Mouse (Mus musculus) gastrocnemius, adult 18-20 months (tissue): ENCODE measurements around the gene Cep44. TPM values are rescaled to one million over a fixed set of nuclear protein-coding genes. Genes with fewer than 3 reads are reported as not detected.

ENCODE experiments used
- DNase-seq: peaks from one replicate; pipeline ENCODE4 v3.0.0; 2021; ENCODE audit warnings: low spot score
- long read RNA-seq, 2 experiments: library from polyadenylated mRNA; stranded (forward); transcript quantifications; one replicate each; pipeline ENCODE4 v2.0.0; 2021
- total RNA-seq, 2 experiments: library from RNA; stranded (reverse); gene quantifications; 2 replicates each; pipeline ENCODE4 v1.2.3; 2021

Gene Cep44
- total RNA-seq: 1 to 10 TPM; 7.9 to 9.5 TPM
- long read RNA-seq, experiment 1, partial matches to known transcripts: 1 of 8 reads
- long read RNA-seq, experiment 1, other reads (novel, unspliced or antisense): 6 of 8 reads
- long read RNA-seq, experiment 2, partial matches to known transcripts: 1 of 11 reads
- long read RNA-seq, experiment 2, other reads (novel, unspliced or antisense): 6 of 11 reads

DNA sequence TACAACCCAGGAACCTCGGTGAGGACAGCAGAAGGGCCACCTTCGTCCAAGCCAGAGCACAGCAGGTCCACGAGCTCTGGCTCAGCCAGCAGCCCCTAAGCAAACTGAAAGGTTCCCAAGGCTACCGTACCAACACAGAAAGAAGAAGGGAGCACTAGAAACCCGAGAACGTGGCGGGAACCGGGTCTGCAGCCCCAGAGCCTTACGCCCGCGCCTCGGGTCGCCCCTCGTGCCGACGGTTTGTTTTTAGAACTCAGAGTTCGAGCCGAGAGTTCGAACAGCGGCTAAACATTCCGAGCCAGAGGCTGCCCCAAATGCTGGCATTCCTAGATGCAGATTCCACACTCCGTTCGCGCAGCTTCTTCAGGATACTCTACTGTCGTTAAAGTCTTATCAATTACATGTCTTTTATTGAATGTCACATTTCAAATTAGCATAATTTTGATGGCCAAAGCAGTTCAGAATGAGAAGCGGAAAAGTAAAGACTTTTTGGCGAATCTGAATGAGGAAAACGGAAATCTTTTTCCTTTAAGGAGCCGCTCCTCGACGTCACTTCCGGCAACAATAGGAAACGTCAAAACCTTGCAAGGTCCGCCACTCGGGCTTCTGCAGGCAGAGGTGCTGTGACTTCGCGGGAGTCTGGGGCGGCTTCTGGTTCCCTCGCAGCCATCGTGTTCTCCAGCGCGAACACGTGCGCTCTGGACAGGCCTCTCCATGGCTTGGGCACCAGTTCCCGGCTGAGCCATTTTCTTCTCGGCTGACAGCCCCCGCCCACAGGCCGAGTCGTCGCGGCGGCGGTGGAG lies at the start of gene Cep44, which contains the start of gene Fbxo8:
Gene Cep44, minus strand, starts transcription at position 490 of the 803 bp plus-strand sequence.
Gene Fbxo8, plus strand, starts transcription at position 533 of the 803 bp plus-strand sequence.
- peak; percentile 78 for DNase-seq

DNA sequence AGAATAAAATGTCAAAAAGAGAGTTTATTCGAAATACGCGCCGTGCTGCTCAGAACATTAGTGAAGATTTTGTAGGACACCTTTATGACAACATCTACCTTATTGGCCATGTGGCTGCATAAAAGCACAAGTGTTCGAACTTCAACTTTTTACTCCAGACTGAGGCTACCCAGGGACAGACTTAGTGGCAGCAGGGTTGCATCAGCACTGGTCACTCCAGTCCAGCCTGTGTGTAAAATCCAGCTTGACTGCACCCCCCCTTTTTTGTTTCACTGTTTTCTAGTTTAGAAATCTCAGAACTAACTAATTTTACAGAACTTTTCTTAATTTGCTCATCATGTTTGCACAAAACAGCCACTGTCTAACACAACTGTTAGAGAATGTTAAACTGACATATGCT lies 40.7 kb upstream of the Cep44 start:
- no peak for DNase-seq

DNA sequence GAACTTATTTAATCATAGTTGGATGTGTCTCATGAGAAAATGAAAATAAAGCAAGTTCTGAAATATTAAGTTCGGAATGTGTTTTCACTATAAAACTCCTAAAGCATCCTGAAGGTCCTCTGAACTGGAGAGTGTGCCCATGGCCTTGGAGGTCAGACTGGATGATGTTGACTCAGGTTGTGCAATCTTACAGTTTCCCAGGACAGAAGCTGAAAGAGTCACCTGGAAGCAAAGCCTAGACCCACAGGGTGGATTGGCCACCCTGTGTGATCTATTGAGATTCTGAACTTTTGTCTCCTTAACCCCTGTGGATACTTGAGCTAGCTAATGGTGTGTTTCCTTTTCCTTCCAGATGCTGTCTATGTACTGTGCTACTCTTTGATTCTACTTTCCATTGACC lies 40.2 kb upstream of the Cep44 start:
- DNase-seq: no peak

DNA sequence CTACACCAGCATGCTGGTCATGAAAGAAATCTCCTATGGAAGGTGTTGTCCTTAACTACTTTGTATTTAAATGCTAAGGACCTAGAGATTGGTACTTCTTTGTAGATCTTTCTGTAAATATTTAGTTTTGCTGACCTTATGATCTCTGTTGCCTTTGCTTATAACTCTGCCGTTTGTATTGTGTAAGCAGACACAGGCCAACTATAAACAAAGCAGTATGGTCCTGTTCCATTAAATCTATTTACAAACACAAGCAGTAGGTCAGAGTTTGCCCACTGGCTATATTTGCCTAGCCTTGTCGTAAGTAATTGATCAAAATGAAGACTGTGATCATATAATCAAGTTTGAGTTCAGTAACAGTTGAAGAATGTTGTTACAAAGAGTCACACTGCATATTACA lies 38.2 kb upstream of the Cep44 start:
- DNase-seq: no peak

DNA sequence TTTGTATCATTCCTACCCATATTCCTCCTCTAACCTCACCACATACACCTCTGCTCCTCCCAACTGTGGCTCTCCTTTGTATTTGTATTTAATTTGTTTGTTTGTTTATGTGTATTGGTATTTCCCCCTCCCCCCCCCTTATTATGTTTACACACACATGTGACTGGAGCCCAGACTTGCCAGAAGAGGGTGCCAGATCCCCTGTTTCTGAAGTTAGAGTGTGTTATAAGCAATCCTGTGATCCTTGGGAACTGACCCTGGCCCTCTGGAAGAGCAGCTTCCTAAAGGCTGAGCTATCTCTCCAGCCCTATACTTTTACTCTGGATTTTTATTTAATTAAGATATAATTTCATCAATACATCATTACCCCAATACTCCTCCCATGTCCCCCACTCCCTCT lies 32.0 kb upstream of the Cep44 start:
- DNase-seq: no peak

DNA sequence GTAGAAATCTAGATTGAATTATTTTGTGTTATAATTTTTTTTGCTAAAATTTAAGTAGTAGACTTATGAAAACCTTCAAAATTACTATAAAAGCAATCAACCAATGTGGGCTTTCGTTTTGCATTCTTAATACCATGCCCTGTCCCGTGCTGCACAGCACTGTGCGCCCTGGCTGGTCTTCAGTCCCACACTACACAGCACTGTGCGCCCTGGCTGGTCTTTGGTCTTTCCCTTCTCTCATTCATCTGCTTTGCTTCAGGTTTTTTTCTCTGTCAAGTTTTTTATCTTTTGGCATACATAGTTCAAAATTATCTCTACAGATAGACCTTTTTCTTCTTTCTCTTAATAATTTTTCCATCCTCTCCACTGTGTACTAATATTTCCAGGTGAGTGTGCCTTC lies 30.1 kb upstream of the Cep44 start:
- DNase-seq: no peak

DNA sequence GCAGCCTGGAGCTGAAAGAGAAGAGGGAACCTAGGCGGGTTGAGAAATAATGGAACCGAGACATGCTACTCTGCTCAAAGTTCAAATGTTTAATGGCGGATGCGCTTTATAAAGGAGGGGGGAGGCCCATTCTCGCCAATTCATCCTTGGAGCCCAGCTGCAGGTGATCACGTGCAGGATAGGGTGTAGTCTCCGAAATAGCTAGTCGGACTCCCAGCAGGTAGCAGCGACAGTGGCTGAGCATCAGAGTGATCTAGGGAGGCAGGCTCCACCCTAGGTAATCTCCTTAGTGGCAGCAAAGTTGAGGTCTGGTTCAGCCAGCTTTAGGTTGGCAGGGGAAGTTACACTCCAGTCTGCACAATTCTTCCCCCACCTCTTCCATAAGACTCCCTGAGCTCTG lies 16.0 kb upstream of the Cep44 start:
- no peak for DNase-seq

DNA sequence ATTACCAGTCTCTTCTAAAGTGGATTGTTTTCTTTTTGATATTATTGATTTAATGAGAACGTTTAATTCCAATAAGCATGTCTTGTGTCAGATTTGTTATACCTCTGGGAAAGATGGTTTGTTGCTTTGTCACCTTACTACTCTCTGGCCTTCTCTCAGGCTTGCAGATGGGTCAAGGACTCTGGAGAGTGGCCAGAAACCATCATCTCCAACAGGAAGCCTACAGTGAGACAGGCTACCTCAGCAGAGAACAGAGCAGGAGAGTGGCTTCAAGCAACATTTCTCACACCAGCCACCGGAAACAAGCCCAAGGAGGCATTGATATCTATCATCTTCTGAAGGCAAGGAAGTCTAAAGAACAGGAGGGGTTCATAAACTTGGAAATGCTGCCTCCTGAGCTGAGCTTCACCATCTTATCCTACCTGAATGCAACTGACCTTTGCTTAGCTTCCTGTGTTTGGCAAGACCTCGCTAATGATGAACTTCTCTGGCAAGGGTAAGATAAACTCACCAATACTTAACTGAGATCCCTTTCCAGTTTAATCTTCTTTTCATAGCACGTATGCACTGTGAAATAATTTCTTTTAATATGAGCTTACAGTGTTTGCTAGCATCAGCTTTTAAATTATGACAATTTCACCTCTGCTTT lies 13.7 kb upstream of the Cep44 start:
- DNase-seq: no peak

DNA sequence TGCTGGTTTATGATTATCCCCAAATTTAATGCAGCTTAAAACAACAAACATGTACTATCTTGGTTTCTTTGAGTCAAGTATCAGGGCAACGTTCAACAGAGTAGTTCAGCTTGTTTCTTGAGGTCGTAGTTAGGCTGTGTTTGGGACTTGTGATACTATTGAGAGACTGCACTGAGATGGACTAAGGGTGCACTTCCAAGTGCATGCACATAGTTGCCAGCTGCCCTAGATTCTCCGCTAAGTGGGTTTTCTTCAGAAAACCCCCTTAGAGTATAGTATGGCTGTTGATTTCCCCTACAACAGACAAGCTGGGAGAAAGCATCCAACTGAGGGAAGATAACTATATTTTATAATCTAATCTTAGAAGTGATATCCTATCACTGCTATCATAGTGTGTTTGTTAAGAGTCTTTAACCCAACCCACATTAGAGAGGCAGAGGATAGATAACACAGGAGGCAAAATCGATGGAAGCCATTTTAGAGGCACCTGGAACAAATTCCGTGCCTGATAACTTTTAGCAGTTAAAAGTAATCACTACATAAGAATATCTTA lies 1.8 kb upstream of the Cep44 start:
- no peak for DNase-seq

DNA sequence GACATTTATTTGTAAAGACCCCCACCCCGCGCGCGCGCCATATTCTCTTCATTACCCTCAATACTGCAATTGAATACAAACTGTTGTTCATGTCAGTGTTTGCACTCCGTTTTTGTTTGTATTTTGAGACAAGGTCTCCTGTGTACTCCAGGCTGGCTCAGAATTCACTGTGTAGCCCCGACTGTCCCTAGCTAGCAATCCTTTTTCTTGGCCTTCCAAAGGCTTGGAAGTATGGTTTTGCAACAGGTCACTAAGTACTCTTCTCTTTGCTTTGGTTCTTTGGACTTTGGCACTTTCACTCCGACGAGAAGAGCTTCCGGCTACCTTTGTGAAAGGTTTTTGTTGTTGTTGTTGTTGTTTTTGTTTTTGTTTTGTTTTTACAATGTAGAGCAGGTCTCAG lies 1.2 kb upstream of the Cep44 start:
- no peak for DNase-seq

DNA sequence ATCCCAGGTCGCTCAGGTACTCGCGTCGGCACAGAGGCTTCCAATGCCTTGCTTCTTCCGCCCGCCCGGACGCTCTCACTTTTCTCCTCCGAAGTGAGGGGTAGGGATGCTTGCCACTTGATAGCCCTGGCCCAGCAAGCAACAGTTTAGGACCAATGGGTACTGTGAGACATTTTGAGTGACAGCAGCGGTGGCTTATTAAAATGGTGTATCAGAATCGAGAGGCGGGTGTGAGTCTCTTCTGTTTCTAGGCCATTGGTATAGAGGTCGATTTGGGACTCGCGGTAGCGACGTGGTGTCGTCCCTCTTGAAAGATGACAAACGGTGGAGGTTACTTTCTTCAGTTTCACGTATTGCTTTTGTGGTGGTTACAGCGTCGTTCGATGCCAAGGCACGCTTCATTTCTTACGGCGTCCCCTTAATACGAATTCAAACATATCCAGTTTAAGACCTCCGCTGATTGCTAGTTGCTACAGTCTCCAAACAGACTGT lies 560 bp upstream of the Cep44 start:
- DNase-seq: peak; percentile 95

DNA sequence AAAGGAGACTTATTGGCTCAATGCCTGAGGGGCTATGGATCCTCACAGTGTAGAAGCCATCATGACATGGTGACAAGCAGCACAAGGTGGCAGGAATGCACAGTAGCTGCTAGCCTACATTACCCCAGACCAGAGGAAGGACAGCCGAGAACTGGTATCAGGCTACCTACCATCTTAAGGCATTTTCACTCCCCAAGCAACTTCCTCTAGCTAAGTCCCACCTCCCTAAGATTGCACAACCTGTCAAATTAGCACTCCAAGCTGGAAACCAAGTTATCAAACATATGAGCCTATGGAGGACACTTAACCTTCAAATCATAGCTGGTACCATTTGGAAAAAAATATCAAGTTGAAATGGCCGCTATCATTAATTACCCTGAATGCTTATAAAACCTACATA lies 3.0 kb downstream of the Cep44 start:
- DNase-seq: no peak

DNA sequence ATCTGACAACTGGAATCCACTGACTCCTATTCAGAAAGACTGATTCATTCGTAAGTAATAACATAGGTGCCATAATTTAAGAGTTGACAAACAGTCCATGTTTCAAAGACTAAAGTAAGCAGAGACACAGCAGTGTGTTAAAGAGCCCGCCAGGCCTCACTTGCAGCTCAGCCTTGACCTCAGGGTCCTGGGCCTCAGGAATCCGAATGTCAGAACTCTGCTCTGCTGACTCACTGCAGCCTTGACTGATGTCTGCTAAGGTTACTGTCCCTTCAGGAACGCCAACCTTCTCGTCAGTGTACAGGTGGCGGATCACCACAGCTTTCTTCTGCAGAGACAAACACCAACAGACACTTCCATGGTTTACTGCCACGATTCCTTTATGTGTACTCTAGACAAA lies 10.1 kb downstream of the Cep44 start:
- DNase-seq: no peak

DNA sequence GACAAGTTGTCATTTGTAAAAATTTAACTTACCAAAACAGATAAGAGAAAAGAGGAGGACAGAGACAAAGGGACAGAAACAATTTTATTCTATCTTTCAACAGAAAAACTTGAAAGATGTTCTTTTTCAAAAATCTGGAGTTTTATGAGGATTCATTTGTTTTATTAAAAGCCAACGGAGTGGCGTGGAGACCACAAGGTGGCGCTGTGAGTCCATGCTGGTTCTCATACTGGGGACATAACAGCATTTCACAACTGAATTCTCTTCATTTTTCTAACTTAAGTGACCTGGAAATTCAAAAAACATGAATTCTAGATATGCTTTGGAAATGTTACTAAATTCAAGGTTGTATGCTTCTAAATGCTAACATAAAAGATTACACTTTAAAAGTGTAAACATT lies 20.5 kb downstream of the Cep44 start:
- DNase-seq: peak; percentile 41

DNA sequence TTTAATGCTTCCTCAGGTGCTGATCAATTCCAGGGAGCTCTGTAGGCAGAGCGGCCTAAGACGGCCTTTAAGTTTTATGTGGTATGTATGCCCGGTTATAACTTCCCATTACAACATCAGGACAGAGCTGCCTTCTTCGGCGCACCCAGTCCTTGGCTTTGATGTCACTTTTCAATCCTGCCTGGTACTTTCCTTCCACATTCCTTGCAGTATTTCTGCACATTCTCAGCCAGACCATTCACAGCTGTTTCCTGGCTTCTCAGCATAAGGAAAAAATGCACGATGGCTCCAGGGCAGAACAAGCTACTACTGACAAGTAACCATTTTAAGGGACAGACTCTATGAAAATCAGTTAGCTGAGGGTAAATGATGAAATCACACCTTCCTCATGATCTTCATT lies 22.0 kb downstream of the Cep44 start:
- DNase-seq: no peak

DNA sequence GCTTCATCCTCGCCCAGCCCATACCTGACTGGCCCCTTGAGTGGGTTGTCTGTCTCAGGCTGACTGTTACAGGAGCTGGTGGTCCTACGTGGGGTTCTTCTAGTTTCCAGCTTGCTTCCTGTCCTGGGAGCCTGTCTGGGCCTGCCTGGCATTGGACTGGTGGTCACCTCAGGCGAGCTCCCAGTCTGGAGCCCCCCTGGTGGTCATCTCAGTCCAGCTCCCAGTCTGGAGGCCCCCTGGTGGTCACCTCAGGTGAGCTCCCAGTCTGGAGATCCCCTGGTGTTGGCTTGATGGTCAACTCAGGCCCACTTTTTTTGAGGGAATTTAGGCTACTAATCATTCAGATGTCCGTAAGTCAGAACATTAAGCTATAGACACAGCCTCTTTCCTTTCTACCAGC lies 29.8 kb downstream of the Cep44 start:
- DNase-seq: no peak

DNA sequence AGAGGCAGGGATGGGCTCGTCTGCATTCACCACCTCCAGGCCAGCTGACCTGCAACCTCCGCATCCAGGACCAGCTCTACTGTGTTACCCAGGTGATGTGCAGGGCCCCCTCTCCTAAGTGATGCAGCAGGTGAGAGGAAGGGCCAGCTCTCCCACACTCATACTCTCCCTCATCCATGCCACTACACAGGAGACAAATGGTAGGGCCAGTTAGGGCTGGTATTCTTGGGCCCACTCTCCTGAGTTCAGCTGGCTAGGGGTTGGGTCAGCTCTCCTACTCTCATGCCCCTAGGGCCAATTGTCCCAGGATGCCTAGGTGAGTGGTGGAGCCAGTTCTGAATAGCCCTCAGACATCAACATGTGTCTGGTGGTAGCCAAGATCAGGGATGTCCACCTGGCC lies 30.6 kb downstream of the Cep44 start:
- DNase-seq: no peak

DNA sequence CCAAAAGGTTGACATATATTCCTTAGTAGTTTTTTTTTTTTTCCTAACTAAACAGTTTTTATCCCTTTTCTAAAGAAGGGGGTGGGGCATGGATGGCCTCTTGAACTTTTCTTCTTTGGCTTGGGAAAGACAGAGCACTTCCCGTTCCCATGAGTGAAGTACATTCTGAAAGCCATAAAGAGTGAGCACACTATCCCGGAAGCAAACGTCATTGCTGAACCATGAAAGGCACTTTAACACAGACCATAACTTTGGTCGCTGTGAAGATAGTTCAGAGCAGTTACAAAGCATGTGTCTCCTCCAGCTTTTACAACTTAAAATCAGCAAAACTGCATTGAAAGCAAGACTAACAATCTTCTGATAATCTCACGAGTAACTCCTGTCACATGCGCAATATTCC lies 32.0 kb downstream of the Cep44 start:
- no peak for DNase-seq

DNA sequence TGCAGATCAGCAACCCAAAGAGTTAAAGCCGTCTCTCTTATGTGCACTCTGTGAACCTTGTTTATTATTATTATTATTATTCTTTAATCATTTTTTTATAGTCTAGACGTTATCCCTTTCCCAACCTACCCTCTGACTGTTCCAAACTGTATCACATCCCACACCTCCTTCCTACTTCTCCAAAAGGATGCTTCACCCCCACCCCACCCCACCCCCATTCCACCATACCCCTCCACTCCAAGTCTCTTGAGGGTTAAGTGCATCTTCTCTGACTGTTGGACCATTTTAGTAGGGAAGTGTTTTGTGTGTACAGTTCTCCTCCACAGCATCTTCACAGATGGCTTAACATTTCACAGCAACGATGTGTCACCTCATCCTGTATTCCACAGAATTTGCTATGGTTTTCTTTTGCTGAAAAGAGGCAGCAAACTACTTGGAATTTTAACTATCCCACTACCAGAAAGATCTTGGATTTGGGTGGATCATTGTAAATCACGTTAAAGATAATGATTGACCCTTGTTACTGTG lies 41.8 kb downstream of the Cep44 start:
- DNase-seq: no peak

DNA sequence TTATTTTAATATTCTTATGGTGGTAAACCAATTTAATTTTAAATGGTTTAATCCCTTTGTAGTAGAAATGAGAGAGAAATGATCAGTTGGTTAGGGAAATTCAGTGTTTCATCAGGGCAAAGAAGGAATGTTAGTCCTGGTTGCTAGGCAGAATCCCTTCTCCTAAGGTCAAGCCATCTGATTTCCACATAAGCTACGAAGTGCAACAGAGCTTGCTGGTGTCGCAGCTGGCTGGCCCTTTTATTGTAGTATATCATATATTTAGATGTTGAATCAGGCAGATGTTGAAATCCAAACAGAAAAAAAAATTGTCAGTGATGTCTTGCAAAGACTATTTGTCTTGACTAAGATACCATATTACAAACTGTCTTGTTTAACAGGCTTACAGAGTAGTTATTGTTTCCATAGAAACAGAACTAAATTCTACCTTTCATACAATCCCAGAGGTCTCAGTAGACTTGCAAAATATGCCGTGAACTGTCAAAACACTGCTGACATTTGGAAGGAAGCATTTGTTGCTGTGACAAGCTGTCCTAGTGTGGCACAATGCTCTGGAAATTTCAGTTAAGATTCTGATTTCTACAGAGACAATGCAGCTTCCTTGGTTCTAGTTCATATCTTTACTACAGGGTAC lies 42.4 kb downstream of the Cep44 start:
- DNase-seq: no peak

DNA sequence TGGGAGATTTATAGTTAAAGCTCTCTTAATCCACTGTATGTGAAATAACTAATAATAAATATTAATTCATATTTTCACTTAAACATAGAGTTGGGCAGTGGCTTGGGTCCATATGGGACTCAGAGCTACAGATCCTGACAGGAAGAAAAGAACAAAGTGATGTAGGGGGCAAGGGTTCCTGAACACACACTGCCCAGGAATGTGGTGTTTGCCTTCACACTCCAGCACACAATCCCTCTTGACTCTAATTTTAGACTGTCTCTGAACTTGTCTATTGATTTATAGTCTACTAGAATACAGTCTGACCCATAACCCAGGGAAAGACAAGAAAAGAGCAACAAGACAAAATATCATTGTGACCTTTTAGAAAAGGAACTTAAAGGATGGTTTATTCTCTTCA lies 48.9 kb downstream of the Cep44 start:
- DNase-seq: no peak

DNA sequence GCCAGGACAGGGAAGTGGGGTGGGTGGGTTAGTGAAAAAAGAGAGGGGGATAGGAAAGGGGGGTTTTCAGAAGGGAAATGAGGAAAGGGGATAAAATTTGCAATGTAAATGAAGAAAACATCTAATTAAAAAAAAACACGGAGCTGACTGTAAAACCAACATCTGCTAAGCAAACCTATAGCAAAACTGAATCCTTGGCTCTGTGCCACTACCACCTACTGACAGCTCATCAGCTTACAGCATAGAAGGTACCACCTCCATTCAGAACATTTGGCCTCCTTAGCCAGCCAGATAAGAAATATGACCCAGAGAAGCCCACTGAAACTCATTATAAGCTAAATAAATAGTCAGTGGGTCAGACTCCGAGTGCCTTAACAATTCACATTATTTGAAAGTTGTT lies 61.4 kb downstream of the Cep44 start:
- no peak for DNase-seq
